Mouse (Mus musculus): ENCODE measurements around the gene Plcb1.
"Not testable (repeated sequence)": the region's sequence is repeated elsewhere in the genome, so short reads cannot be mapped to it uniquely, and the experiment has no call there.

Gene Plcb1

GRCm38 (mm10) chr2:135305736-135306471 lies 520.0 kb downstream of the Plcb1 start:
- no peak for DNase-seq (ENCODE audit: low read depth, low spot score)

DNA sequence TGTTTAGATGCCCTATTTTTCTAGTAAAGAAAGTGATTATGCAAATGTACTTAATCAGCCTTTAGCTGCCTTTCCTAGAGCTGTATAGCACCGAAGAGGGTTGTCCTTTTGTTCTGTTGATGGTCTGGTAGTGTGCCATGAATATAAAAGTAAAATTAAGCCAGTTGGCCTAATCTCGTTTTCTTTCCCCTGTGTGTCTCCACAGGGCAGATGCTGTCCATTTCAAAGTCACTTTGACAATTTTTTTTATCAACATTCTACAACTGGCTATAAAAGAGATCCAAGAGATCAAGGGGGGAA lies 520.6 kb downstream of the Plcb1 start:
- DNase-seq (ENCODE audit: low read depth, low spot score) = no peak

DNA sequence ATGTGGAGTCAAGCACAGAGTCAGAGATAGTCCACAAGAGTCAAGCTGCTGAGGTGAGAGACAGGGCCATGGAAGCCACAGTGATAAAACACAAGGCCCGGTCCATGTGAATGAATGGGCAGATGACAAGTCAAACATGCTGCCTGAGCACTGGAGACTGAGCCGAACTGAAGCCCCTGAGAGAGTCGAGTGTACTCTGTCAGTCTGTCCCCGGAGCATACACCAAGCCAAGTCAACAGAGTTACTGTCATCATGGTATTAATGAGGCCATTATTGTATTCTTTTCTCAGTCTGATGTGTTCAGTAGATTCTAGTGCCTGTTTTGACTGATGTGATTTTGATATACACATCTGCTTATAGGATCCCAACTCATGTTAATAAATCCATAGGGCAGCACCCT lies 521.9 kb downstream of the Plcb1 start:
- no peak for DNase-seq (ENCODE audit: low read depth, low spot score)

DNA sequence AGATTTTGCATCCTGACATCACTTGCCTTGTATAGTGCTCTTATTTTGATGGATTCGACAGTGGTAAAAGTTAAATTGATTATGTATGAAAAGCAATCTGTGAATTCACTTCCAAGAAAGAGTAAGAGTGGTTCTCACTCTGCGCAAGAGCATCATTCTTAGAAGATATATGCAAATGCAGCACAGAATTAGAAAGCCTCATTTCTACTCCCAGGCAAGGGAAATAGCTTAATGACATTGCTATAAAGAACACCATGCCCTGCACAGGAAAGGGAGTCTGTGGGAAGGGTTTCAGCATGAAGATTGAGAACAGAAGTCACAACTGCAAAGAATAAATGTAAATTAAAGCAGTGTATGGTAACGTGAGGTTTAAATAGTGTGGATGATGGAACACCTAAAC lies 530.1 kb downstream of the Plcb1 start:
- DNase-seq (ENCODE audit: low read depth, low spot score) = no peak

GRCm38 (mm10) chr2:135318136-135318535 lies 532.3 kb downstream of the Plcb1 start:
- no peak for DNase-seq (ENCODE audit: low read depth, low spot score)

DNA sequence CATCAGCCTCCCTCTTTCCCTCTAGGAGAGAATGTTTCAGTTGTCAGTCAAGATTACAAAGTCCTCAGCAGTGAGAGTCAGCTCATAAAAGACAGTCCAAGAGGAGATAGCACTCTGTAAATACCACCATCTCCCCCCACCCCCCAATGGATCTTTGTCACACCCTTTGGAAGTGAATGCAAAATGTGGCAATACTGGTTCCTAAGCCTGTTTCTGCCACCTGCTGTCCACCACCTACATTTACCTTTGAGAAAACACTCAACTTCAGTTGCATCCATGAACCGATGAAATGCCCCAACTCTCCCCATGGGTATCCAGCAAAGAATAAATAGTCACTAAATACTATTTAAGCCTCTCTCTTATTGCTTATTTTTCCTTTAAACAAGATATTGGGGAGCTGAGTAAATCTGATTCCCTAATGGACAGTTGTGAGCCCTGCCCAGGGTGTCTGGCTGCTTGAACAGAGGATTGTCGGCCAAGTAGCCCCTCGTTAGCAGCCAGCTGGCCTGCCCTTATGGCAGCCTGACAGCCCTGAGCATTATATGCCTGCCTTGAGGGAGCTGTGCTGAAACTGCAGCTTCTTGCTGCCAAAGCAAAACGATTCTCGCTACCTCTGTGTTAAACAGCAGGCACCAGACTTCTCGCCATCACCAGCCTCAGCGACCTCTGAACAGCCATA lies 537.5 kb downstream of the Plcb1 start:
- no peak for DNase-seq (ENCODE audit: low read depth, low spot score)

DNA sequence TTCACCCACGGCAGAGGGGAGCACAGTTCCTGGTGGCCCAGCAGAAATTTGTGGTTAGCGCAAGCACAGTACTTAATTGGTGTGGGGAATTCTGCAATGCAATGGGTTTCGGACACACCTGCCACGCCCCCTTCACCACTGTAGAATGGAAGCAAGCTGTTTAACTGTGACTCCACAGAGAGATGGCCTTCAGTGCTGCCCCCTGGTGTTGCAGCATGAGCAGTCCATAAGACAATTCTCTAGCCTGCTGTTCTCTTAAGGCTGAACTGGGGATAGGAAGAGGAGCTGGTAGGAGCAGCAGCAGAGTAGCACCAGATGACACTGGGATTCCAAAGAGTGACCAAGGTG lies 538.1 kb downstream of the Plcb1 start:
- DNase-seq (ENCODE audit: low read depth, low spot score) = no peak

DNA sequence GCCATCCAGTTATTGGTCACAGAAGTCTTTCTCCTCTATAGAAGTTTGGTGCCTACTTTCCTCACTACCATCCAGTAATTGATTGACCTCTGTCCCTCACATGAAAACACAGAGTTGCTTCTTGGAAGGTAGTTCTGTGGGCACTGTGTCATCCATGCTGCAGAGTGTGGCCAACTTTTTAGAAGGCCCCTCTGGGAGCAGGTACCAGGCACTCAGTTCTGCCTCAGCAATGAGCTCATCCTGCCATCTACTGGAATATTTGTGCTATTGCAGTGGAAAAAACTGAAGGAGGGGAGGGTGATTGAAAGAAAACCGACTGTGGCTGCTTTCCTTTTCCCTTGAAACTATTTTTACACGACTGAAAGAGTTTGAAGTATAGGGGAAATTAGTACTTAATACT lies 542.9 kb downstream of the Plcb1 start:
- DNase-seq (ENCODE audit: low read depth, low spot score) = no peak

DNA sequence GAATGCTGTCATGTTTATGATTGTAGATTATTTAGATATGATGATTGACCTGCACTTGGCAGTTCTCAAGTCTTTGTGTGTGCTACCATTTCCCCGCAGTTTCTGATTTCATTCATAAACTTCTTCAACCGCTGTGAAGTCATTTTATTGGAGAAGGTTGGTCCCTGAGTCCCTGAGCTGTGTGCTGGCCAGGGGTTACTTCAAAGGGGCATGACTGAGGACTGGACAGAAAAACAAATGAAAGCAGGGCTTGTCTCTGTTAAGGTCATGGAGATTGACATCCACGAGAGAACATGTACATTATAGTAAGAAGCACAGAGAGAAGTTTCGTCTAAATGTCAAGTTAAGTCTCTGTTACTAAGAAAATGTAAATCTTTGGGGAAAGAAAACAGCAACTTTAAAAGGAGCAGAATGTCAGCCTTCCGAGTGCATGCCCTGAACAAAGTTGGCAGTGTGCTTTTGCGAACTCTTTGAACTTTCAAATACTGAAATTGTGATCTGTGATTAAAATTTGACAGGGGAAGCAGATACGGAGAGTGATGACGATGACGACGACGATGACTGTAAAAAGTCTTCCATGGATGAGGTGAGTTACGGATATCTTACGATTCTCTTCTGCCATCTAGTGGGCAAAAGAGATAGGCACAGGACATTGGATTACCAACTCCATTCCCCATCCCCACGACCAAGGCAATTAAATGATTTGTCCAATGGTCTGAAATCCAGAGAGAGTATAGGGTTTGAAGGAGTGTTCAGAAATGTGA lies 544.1 kb downstream of the Plcb1 start:
- DNase-seq (ENCODE audit: low read depth, low spot score) = no peak

- DNase-seq (ENCODE audit: low read depth, low spot score) = no peak
Observed at GRCm38 (mm10) chr2:135331868-135332267, 546.0 kb downstream of the Plcb1 start.

DNA sequence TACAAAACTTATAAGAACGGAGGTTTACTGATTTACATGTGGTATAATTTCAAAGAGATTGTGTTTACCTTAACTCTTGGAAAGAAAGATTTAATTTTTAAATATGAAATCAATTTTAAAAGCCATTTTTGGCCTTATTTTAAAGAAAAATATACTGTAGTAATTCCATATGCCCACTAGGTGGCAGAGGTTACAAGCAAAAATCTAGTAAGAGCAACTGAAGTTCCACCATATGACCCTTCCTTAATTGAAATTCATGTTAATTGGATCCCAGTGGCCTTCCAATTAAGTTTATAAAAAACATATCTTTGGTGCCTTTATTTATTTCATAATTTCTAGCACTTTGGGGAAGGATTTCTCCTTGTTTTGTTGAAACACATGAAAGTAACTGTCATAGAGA lies 570.4 kb downstream of the Plcb1 start:
- no peak for DNase-seq (ENCODE audit: low read depth, low spot score)

DNA sequence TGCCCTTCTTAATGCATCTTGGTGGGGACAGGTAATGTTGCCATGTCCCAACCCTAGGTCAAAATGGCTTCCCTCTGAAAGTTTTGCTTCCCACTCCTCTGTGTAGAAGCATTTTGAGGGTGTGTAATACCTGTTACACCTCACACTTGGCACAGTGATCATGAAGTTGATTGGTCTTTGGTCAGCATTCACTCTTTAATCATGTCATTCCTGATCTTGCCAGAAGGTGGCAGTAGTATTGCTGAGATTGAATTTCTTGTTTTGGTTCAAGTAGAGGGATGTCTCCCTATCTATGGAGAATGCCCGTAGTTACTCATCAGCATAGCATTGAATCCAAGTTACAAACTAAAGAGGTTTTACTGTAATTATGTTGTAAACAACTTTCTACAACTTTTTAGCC lies 575.9 kb downstream of the Plcb1 start:
- no peak for DNase-seq (ENCODE audit: low read depth, low spot score)

DNA sequence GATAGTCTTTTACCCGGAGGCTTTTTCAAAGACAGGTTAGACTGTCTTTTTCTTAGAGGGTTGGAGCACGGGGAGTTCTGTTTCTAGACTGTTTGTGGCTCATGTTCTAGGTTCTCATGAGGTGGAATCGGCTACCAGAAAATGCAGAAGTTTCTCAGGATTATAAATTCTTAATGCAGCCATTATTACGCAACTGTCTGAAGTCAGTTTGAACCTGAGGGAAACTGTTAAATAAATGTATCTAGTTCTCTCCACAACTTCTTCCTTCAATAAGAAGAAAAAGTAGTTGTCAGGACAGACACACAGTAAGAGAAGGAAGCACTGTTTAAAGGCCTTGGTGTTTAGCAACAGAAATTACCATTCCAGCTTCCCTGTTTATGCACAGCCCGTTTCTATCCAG lies 577.1 kb downstream of the Plcb1 start:
- no peak for DNase-seq (ENCODE audit: low read depth, low spot score)

DNA sequence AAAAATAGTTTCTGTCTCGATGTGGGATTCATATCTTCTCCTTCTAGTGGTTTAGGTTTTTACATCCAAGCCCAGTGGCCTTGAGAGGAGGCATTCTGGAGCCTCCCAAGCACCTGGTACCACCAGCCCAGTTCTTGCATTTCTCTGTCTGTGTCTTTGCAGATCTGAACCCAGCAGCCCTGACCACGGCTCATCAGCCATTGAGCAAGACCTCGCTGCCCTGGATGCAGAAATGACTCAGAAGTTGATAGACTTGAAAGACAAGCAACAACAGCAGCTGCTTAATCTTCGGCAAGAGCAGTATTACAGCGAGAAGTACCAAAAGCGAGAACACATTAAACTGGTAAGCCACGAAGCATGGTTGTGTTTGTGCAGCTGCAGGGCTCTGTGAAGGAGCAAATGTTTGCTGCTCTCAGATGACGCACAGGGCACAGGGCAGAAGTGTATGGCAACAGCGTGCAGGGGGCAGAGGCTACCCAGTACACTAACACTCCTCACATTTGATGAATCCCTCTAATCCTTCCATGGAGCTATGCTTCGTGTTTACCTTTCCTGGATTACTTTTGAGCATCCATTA lies 584.5 kb downstream of the Plcb1 start:
- DNase-seq (ENCODE audit: low read depth, low spot score) = no peak

DNA sequence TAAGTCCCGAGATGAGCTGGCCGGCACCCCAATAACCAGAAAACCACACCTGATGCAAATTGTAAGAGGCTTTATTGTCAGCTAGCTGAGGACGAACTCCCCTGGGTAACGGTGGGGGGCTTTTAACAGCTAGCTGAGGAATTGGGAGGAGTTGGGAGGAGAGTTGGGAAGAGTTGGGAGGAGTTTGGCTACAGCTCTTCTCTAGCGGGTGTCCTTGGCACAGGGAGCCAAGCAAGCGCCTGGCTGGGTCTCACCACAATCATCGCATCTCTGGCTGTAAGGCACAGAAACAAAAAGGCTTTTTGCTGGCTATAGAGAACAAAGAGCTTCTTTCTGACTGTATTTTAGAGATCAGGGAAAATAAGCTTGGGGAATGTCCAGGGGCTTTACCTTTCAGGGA lies 594.9 kb downstream of the Plcb1 start:
- not testable (repeated sequence) for DNase-seq (ENCODE audit: low read depth, low spot score)

- no peak for DNase-seq (ENCODE audit: low read depth, low spot score)
Observed at GRCm38 (mm10) chr2:135381396-135381795, 595.5 kb downstream of the Plcb1 start.

- DNase-seq (ENCODE audit: low read depth, low spot score) = no peak
Observed at GRCm38 (mm10) chr2:135387990-135388389, 602.1 kb downstream of the Plcb1 start.

DNA sequence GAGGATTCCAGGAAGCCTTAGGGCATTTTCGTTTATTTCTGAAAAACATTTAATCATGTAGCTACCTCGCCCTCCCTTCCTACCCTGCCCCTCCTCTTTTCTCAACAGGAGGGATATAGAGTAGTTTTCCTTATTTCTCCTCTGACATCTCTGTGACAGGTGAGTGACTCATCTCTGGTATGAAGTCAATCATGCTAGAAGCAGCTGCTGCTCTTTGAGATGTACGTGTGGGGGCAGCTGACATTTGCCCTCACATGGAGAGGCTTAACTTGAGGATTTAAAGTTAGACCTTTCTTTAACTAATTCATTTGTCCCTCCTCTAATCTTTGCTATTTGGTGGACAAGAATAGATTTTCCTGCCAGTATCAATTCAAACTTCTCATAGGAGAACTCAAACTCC lies 608.8 kb downstream of the Plcb1 start:
- no peak for DNase-seq (ENCODE audit: low read depth, low spot score)

DNA sequence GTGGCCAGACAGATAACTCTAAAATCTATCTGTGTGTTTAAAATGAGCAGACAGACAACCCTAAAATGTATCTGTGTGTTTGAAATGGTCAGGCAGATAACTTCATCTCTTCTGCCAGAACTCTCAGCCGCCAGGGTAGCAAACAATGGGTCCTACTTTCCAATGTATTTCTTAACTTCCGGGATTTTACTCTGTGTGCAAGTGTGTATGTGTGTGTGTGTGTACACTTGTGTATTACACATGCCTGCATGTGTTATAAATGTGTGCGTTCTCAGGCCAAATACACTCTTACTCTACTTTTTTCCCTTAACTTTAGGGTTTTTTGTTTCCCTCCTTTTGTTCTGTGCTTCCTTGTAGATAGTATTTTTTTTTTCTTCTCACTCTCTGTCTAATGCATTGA lies 610.5 kb downstream of the Plcb1 start:
- DNase-seq (ENCODE audit: low read depth, low spot score) = no peak

GRCm38 (mm10) chr2:135397970-135398369 lies 612.1 kb downstream of the Plcb1 start:
- DNase-seq (ENCODE audit: low read depth, low spot score) = no peak

DNA sequence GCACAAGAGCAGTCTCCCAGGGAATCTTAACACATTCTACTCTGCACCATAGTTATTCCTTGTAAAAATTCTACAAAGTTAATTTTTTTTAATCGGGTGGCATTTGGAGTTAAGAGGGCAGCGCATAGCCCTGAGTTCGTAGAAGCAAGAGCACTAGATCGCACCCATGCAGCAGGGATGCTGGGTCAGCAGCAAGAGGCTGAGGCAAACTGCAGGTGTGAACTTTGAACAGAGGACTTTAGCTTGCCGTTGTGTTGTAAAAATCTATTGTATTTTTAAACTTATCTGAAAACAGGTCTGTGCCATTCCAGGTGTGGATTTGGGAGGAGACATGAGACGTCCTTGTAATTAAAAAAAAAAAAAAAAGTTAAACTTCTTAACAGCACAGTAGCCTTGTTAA lies 613.9 kb downstream of the Plcb1 start:
- DNase-seq (ENCODE audit: low read depth, low spot score) = no peak

GRCm38 (mm10) chr2:135402916-135403315 lies 617.0 kb downstream of the Plcb1 start:
- DNase-seq (ENCODE audit: low read depth, low spot score) = no peak

GRCm38 (mm10) chr2:135403344-135403743 lies 617.5 kb downstream of the Plcb1 start:
- no peak for DNase-seq (ENCODE audit: low read depth, low spot score)
